Mouse (Mus musculus): ENCODE measurements at regions not wholly inside any gene's neighbourhood (a gene's known extent, or its start where the extent isn't known, plus 50 kb on each side); places are given as distances from the start of the nearest gene placed in this dataset.
A peak's percentile ranks its signal among the peaks of the same experiment; 100 is the strongest.

DNA sequence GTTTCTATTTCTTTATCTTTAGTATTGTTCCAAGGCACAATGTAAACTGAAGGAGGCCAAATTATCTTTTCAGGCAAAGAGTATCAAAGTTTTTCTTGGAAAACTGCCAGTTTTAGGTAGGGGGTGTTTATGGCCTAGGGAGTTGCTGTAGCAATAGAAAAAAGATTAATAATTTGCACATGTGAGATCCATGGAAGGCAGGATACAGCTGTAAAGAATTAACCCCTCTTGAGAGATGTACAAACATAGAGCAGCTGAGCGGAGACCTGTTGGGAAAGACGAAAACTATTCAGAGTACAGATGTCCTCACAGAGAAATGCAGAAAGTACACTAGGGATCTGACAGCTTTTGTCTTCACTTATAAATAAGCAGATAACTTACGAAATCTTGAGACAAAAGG is 176.8 kb downstream of the Fign start:
- DNase-seq = no peak
- intact Hi-C loops (cut with DNase I) = loop anchor here (10.0 kb wide), 1 partner anchor 174 kb away; the partner anchor contains the start of gene Fign

DNA sequence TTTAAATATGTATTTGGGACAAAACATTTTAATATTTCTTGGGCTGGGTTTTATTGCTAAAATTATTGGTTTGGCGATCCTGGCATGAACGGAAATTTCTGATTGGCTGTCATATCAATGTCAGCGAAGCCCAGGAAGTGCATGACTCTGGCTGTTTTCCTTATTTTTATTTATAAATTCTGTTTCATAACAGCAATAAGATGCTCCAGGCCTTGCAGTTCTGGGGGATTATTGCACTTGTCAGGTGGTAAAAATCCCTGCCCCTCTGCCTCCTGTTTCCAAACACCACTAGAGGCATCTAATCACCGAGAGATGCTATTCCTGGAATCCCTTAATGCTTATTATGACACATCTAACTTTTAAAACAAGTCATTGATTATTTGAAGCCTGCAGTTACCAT is 177.8 kb downstream of the Fign start:
- intact Hi-C loops (cut with DNase I) = loop anchor here (10.0 kb wide), 1 partner anchor 175 kb away; the partner anchor contains the start of gene Fign
- no peak for DNase-seq

DNA sequence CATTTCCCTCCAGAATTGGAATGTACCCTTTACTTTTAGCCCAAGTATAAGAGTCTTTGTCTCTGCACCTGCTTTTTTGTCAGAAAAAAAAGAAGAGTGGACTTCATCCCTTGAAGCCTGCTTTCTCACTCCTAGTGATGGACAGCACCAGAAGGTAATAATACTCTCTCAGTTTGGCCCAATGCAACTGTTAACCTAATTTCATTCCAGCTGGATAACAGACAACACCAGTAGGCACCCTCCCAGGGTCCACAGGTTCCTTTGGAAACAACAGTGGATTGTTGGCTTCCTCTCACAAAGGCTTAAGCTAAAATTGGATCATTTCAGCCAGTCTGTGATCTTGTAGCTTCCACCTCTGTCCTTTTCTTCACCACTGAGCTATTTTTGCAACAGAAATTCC is 197.2 kb downstream of the Fign start:
- intact Hi-C loops (cut with DNase I) = no loop called here
- DNase-seq = no peak

DNA sequence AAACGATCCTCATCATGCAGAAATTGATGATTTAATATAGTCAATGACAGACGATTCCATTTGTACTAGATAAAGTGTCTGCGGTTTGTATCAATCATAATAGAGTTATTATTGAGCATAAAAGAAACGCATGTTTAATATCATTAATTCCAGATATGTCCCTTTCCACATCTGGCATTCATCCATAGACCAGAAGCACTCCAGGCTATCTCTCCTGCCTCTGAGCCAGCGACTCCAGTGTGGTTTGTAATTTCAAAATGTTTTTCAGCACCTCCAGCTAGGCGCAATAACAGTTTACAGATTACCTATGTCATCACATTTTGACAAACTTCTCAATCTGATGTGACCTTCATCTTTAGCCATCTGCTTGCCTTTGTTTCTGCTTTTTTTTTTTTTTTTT is 219.4 kb downstream of the Fign start:
- intact Hi-C loops (cut with DNase I) = no loop called here
- DNase-seq = no peak

DNA sequence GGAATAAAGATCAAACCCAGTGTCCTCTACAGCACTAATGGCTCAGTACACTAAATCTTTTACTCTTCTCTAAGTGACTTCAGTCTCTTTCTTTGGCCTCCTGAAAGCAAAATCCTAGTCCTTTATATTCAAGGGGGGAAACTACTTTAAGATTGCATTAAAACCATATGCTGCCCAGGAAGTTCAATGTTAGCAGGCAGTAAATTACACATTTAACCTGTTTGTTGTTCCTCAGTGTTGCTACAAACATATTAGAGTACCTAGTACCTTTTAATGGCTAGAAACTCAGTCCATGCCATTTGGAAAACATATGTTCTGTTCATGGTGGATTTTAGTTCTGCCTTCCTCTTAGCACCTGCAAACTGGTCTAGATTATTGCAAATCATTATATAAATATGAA is 220.5 kb downstream of the Fign start:
- intact Hi-C loops (cut with DNase I) = no loop called here
- DNase-seq = no peak

- intact Hi-C loops (cut with DNase I) = no loop called here
Measured at GRCm38 (mm10) chr2:63876375-63876774, 221.5 kb downstream of the Fign start.

DNA sequence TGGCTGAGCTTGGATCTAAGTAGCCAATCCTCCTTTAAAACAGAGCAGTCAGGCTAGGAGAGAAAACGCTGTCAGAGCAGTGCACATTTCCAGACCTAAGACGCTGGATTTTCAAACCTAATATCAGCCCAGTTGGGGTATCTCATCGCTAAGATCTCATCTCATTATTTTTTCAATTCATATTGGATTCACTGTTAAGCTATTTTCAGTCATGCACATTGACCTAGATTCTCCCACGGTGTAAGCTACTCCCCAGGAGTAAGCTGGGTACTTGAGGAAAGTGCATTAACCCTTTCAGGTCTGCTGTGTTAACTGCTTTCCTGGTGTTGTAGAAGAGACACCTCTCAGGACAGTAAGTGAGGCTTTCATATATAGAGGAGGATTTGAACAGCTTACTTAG is 222.7 kb downstream of the Fign start:
- intact Hi-C loops (cut with DNase I) = no loop called here
- DNase-seq = no peak

More at GRCm38 (mm10) chr2:63876375-63876774, 221.5 kb downstream of the Fign start:
- no peak for DNase-seq

GRCm38 (mm10) chr2:63866524-63866923 is 231.3 kb downstream of the Fign start:
- intact Hi-C loops (cut with DNase I) = no loop called here
- DNase-seq = no peak

GRCm38 (mm10) chr2:63861821-63862220 is 236.0 kb downstream of the Fign start:
- DNase-seq = no peak
- intact Hi-C loops (cut with DNase I) = no loop called here

GRCm38 (mm10) chr2:63856462-63857054 is 241.3 kb downstream of the Fign start:
- intact Hi-C loops (cut with DNase I) = no loop called here

GRCm38 (mm10) chr2:63855476-63855875 is 242.4 kb downstream of the Fign start:
- DNase-seq = no peak
- intact Hi-C loops (cut with DNase I) = no loop called here

More at GRCm38 (mm10) chr2:63856462-63857054, 241.3 kb downstream of the Fign start:
- DNase-seq = no peak

DNA sequence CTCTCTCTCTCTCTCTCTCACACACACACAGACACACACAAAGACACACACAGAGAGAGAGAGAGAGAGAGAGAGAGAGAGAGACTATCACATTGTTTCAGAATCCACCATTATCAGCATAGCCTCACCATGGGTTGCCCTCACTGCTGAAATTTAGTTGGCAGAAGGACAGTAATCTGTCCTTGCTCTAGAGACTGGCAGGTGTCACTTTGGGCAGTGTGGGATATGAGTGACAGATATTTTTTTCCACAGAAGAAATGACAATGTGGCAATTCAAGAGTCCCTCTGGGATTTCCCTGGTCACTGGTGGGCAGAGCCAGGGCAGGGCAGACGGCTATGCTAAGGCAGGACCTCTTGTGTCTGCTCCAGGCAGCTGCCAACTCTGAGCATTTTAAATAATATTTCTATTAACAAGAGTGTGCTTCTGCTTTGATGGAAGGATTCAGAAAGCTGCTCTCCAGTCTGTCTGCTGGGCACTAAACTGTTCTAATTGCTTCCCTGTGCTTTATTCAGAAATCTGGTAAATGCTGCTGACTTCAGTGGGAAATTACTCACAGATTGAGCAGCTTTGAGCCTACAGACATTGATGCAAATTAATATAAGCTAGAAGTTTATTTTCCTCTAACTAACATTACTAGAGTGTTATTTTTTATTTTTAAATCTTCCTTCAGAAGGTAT is 243.5 kb downstream of the Fign start:
- DNase-seq = no peak

DNA sequence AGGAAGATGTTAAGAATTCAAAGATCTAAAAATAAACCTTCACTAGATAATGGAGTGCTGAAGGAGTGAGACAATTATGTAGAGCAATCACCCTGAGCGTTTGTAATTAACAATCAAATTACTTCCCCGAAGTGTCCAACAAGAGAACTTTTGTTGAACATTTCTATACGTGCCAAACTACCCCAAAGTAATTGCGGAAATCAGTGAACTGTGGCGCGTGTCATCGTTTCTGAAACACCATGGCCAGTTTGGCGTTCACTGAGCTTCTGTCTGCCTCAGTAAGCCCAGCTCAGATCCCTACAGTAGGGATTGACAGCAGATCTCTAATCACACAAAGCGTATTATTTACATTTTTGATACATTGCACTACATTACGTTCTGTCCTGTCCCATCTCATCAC is 244.6 kb downstream of the Fign start:
- intact Hi-C loops (cut with DNase I) = no loop called here
- no peak for DNase-seq

More for the DNA sequence above, 243.5 kb downstream of the Fign start:
- intact Hi-C loops (cut with DNase I) = no loop called here

DNA sequence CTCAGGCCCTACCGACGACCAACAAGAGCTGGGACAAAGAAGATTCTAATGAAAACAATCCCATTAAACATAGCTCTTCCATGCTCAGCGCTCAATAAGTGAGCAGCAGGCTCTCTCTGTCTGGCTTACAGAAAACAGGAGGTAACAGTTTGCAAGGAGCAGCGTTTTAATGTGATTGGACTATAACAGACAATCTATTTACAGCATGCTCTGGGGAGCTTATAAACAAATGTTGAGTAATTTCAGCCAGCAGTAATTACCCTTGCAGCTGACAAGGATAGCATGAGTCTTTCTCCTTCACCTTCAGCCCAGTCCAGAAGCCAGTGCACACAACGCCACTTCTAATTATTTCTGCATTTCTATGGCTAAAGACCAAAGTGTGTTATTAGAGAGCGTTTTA is 245.6 kb downstream of the Fign start:
- intact Hi-C loops (cut with DNase I) = no loop called here

DNA sequence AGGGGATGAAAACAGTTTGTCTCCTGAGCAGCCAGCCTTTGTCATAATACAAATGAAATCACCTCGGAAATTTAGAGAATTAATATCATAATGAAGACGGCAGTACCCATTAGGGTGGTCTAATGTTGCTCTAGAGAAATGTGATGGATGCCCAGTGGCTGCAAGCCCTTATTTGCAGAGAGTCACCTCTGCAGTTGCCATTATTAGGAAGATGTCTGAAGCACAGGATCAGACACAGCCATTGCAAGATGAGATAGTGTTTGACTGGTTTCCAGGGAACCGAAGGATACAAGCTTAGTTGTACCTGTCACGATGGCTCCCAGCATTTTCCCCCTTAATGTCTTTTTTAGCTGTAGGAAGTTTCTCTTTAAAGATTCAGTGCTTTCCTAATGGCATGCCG is 247.8 kb downstream of the Fign start:
- no peak for DNase-seq
- intact Hi-C loops (cut with DNase I) = no loop called here

More for the DNA sequence above, 245.6 kb downstream of the Fign start:
- no peak for DNase-seq

GRCm38 (mm10) chr2:63849486-63849885 is 248.4 kb downstream of the Fign start:
- intact Hi-C loops (cut with DNase I) = no loop called here
- DNase-seq = no peak

- intact Hi-C loops (cut with DNase I) = no loop called here
- DNase-seq = peak in 1 of 2 experiments; percentile 18
Measured at GRCm38 (mm10) chr2:63832041-63832714, 265.7 kb downstream of the Fign start.

DNA sequence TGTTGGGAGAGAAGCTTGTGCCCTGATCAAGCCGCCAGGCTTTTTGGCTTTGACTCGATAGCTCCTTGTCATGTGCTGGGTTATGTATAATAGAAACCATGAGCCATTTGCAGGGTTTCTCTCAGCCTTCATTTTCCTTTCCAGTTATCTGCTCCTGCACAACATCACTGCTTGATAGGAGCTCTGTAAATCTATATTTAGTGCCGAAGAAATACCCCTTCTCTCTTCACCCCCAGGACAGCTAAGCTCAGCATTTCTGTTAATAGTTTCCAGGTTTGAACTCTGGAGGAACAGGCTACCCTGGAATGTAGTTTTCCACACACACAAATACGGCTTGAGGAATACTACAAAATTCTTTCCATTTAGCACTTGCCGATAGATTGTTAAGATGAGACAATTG is 267.4 kb downstream of the Fign start:
- intact Hi-C loops (cut with DNase I) = no loop called here
- no peak for DNase-seq

DNA sequence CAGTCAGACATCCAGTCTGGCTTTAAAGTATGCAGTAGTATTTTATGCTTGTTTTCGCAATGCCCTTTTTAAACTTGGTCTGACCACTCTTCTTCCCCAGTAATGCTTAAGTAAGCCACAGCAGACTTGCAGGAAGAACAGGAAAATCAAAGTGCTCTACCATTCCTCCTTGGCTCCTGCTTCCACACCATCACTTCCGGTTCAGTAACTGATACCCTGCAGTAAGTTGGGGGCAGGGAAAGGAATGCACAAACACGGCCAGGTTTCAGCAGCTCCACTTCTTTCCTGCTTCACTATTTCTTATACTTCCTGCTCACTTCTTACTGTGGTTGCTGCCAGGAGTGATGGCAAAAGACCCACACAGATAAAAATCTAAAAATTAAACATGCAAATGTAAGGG is 269.2 kb downstream of the Fign start:
- no peak for DNase-seq
- intact Hi-C loops (cut with DNase I) = loop anchor here (10.0 kb wide), 1 partner anchor 266 kb away; the partner anchor contains the start of gene Fign

- DNase-seq = no peak
- intact Hi-C loops (cut with DNase I) = no loop called here
Measured at GRCm38 (mm10) chr2:63819440-63819839, 278.4 kb downstream of the Fign start.

Data from heart, postnatal 14 days (tissue).